Mouse (Mus musculus) frontal cortex, adult (tissue): ENCODE measurements around the gene Hint1.

ENCODE experiments used
- ATAC-seq: cut with Nextera tagmentation; 2 replicates; pipeline ENCODE4 v1.9.2; 2017; ENCODE audit warnings: mild to moderate bottlenecking, moderate library complexity, mixed read lengths; ENCODE audit not compliant: low TSS enrichment

Gene Hint1

DNA sequence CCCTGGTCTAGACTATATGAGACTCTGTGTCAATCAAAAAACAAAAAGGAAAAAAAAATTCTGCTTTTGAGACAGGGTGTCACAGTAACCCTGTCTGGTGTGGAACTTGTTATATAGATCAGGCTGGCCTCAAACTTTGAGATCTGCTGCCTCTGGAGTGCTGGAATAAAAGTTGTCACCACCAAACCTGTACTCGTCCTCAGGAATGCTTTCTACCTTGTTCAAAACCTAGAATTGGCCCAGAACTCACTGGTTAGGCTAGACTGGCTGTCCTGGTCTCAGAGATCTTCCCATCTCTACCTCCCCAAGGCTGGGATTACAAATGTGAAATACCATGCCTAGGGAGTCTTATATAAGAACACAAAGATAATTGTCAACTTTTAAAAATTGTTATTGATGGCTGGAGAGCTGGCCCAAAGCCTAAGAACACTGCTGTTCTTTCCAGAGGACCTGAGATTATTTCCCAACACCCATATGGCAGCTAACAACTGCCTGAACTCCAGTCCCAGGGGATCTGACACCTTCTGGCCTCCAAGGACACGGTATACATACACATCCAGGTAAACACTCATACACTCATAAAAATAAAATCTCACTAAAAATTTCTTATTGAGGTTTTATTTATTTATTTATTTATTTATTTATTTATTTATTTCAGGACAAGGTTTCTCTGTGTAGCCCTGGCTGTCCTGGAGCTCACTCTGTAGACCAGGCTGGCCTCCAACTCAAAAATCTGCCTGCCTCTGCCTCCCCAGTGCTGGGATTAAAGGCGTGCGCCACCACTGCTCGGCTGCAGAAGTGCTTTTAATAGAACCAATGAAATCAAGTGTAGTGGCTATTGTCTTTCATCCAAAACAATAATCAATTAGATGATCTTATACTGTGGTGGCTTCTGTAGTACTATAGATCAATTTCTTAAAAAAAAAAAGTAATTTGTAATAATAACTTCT is 4.4 kb upstream of the Hint1 start:
- ATAC-seq: no peak

DNA sequence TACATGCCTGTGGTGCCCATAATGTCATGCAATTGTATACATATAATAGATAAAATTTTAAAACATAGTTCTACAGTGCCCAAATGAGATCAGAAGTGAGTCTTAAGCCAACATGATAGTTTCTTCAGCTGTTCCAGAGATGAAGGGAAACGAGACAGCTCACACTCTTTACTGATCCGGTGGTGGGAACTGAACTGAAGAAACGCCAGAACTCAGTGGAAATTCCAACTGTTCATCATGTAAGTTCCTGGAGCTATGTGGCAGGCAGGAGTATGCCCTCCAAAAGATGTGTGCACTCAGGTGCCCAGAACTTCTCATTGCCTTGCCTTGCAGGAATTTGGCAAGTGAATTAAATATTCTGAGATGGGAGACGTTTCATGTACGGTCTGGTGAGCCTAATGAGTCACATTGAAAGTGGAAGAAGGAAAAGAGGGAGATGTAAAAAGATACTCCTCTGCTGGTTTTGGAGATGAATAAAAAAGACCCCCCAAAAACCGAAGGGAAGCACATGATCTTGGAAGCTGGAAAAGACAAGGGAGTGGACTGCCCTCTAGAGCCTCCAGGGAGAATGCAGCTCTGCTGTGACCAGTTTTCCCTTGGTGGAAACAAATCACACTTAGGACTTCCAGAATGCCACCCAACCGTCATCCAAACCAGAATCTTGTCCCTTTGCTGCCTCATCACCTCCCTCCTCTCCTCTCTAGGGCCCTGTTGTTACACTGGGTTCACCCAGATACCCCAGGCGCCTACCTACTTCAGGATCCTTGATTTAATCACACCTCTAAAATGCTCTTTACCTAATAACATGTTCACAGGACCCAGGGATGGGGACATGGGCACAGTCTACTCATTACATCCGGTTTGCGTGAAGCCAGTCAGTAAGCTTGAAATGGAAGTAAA is 3.3 kb upstream of the Hint1 start:
- ATAC-seq: no peak

DNA sequence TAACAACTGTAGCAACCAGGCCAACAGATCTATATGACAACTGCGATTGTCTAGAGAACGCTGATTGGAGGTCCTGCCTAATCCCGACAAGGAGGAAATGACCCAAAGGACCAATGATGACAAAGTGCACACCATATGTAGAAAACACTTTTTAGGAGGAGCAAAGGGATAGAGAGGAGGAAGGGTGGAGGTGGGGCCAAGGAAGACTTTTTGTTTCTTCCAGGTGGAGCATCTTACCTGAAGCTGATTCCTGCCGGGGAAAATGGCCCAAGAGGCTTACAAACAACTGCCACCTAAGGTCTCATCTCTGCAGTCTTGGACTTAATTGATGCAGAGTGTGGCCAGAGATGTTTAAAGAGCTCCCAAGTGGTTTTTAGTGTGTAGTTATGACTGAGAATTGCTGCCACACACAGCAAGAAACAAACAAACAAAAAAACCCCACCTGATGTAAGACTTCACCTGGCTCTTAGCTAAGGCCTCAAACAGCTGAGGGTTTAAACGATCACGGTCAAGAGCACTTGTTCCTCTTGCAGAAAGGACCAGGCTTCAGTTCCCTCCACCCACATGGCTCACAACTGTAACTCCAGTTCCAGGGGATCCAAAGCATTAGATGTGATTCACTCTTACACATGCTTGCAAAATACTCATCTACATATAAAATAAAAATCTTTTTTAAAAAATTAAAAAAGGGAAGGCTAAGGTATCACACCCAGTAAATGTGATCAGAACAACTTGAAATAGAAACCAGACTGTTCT is 675 bp upstream of the Hint1 start:
- ATAC-seq: no peak

DNA sequence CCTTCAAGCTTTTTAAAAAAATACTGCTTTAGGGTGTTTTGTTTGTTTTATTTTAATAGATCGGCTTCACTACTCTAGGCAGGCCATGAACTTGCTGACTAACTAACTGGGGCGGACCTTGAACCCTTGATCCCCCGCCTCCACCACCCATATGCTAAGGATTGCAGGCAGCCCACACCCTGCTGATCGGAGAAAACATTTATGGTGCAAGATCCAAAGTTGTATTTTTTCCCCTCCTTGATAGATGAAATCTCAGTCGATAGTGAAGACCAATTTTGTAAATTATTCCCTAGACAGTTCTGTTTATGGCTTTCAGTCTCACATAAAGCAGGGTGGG is 834 bp downstream of the Hint1 start:
- ATAC-seq: no peak

DNA sequence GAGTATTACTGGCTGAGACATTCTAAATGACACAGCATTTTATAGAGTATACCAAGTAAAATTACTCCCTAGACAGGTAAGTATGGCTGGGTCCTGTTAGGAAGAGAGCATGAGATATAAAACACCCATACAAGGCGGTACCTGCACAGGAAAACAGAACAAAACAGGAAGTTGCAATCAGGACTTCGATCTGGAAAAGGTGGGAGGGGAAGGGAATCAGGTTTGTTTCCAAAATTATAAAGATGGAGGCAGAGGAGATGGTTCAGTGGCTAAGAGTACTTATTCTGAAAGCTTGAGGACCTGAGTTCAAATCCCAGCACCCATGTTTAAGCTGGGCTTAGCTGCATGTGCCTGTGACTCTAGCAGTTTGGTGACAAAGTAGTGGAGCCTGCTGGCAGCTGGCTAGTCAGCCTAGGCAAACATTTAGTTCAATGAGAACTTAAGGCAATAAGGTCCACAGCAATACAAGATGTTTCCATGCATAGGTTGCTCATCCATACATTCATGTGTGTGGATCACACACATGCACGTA is 1.8 kb downstream of the Hint1 start:
- no peak for ATAC-seq

DNA sequence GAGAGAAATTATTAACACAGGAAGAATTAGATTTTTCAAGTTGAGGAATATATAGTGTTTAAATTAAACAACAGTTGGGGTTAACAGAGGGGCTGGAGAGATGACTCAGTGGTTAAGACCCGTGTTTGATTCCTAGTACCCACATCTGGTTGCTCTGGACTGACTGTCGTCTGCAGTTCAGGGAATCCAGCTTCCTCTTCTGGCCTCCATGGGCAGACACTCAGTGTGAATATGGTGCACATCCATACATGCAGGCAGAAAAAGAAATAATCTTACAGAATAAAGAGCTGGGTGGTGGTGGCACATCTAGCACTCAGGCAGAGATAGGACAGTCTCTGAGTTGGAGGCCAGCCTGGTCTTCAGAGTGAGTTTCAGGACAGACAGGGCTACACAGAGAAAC is 2.3 kb downstream of the Hint1 start:
- no peak for ATAC-seq

DNA sequence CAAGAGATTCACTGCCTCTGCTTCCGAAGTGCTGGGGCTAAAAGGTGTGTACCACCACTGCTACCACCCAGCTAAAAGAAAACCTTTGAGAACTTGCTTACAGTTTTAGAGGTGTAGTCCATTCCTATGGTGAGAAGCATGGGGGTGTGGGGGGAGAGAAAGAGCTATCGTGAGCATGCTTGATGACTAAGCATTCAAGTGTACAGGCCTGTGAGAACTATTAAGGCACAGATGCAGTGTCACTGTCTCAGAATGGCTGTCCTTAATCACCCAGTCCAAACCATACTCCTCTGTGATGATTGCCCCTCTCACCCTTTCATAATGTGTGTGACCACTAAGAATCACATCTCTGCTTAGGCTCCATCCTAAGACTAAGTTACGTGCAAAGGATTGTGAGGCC is 3.1 kb downstream of the Hint1 start:
- no peak for ATAC-seq

DNA sequence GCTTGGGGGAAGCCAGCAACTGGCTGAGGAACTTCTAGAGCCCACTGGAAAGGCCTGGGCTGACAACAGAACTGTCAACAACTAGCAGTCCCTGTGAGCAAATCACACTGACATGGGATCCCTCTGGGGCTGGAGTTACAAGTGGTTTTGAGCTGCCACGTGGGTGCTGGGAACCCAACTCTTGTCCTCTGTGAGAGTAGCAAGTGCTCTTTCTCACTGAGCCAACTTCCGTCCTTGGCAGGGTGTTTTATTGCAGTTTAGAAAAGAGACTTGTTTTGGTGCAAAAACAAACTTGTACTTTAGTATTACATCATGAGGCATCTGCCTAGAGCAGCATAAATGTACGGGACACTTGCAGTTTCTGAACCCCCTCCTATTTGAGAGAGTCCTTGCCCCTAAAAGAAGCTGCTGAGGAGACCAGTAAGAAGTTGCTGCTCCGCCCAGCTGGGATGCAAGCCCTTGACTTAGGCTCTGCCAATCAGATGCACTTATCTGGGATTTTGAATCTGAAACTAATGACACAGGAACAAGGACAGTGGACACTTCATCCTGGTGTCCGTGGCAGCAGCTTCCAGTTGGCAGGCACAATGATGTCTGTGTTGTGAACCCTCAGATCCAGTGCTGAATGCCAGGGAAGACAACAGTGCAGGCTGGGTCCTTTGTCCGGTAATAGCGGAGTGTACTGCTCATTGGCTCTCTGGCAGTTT is 5.8 kb downstream of the Hint1 start:
- ATAC-seq: 0 out of 2 replicates have a peak, but pooled peaks have one; percentile 35

DNA sequence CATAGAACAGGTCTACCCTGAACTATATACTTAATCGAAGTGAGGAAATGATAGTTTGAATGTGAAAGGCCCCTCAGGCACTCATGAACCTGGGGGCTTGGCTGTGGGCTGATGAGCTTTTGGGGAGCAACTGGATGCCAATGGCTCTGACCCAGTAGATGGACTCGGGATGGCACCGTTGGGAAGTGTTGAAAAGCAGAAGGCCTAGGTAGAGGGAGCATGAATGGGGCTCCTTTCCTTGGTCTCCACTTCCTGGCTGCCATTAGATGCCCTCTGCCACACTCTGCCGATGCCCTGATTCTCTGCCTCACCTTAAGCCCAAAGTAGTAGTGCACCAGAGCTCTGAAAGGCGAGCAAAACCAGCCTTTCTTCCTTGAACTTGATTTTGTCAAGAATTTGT is 9.8 kb downstream of the Hint1 start:
- no peak for ATAC-seq

DNA sequence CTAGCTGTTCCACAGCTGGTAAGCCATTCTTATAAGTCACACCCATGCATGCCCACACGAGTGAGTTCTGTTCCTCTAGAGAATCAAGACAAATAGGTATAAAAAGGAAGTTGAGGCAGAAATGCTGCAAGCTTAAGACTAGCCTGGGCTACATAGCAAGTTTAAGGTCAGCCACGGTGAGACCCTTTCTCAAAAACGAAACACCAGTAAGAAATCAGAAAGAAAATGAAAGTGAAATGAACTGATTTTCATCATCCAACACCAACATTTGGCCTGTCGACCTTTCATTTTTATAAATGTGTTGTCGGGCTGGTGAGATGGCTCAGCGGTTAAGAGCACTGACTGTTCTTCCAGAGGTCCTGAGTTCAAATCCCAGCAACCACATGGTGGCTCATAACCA is 12.7 kb downstream of the Hint1 start:
- ATAC-seq: no peak

DNA sequence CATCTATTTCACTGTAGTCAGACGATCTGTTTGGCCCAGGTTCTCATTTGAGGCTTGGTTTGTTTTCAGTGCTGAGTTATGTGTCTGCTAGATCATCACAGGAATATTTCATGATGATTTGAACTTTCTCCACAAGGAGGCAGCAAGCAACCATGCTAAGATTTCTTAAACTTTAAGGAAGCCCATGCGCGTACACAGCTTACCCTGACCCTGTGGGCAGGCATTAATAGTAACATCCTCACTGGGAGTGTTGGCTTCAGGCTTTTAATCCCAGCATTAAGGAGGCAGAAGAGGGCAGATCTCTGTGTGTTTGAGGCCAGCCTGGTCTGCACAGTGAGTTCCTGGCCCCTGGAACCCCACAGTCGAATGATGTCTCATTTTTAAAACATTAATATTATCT is 13.3 kb downstream of the Hint1 start:
- peak; percentile 80 for ATAC-seq

DNA sequence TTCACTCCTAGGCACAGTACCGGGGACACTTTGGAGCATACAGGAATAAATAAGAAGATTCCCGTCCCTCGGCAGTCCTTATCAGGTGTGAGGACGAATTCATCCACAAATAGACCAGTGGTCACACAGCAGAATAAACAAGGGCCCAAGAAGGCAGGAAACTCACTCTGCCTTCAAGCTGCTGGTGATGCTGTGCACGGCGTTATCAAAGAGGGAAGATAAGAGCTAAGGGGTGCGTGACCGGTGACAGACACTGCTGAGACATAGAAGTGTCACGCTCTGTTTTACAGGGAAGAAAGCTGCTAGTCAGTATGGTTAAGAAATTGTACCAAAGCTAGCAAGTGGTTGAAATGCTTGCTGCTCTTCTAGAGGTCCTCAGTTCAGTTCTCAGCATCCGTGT is 13.7 kb downstream of the Hint1 start:
- ATAC-seq: no peak

DNA sequence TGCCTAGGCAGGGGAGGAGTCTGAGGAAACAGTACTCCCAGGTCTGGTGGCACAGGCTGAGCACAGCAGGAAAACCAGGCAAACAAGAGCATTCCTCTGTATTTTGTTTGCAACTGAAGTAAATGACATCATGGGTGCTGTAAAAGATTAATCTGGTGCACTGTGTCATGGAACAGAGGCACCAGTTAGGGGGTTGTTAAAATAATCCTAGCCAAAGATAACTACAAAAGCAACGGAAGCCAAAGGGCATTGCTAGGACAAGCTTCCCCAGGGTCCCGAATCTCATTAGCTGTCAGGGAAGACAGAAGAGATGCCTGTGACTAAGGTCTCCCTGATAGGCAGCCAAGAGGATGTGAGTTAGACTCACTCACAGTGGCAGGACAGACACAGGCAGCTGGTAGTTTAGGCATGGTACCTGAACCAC is 14.9 kb downstream of the Hint1 start:
- no peak for ATAC-seq

DNA sequence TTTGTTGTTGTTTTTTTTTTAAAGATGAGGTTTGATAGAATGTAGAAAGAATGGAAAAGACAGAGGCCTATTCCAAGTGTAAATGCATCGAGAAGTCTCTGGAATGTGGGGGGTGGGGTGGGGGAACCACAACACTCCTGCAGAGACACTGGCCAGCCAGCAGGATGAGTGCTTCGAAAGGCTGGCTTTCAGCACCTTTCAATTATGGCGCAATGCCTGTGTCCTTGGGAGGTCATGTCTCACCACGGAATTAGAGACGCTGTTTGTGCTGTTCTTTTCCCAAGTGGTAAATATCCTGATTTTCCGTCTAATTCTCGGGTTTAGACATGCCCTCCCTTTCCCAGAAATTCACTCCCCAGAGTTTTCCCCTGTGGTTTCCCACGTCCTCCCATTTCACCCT is 16.5 kb downstream of the Hint1 start:
- no peak for ATAC-seq

DNA sequence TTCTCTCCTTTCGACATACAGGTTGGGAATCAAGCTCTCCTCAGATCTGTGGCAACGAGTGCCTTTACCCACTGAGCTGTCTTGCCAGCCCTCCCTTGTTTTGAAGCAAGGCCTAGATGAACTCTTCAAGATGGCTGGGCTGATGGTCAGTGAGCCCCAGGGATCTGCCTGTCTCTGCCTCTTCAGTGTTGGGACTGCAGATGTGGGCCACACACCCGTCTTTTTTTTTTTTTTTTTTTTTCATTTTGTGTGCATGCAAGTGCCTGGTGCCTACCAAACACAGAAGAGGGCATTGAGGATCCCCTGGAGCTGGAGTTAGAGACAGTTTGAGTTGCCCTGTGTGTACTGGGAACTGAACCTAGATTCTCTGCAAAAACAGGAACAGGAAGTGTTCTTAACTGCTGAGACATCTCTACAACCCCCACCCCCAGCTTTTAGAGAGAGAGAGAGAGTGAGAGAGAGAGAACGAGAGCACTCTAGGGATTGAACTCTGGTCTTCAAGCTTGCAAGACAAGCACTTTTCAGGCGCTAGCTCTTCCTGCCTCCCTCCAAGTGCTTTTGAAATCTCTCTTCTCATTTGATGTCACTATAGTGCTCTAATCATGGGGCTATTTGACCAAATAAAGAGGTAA is 18.1 kb downstream of the Hint1 start:
- ATAC-seq: no peak

DNA sequence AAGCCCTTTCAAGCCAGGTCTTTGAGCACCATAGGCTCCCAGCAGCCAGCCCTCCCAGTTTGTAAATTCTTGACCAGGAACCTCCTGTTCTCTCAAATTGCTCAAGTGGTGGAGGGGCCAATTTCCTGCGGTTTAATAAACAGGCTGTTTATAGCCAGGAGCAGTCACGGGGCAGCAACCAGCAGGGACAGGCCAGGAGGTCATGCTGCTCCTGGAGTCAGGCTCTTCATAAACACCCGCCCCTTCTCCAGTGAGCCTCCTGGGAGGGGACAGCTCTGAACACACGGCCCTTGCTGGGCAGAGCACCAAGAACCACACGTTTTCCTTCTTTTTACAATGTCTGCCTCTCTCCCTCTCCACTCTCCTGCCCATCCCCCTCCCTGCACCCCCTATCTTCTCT is 18.8 kb downstream of the Hint1 start:
- no peak for ATAC-seq

DNA sequence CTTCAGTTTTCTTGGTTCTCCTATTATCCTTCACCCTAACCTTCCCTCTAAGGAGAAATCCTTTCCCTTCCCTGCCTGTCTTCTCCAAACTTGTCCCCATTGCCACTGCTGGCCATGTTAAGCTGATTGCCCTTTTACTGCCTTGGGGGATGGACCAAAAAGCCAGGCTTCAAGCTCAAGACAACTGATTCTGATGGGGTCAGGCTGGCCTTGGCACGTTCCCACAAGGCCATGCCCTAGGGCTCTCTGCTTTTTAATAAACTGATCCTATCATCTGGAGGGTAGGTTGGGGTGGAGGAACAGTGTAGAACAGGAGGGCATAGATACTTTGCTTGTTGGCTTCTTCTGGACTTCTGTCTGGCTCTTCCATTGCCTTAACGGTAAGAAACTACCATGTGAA is 19.2 kb downstream of the Hint1 start:
- no peak for ATAC-seq

DNA sequence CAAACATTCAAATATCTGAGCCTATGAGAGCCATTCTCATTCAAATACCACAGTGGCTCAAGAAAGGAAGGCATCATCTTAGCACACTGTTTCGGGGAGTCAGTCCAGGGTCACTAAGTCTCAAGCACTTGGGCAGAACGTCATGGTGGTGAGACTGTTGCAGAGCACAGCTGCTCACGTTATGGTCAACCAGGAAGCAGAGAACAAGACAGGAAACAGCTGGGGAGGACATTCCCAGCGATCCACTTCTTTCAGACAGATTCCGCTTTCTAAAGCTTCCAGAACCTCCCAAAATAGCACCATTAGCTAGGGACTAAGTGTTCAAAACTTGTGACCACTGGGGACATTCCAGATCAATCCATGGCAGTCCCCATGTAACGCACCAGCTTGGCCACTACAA is 21.7 kb downstream of the Hint1 start:
- no peak for ATAC-seq

DNA sequence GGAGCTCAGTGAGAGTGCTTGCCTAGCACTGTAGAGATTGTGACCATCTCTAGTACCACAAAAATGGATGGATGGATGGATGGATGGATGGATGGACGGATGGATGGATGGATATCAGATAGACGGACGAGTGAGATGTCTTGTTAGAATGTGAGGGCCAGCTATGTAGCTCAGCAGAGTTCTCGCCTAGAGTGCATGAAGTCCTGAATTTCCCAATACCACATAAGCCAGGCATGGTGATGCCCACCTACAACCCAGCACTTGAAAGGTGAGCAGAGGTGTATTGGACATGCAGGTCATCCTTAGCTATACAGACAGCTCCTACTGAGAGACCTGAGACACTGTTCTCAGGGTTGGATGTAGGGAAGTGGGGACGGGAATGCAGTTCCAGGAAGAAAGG is 25.2 kb downstream of the Hint1 start:
- ATAC-seq: no peak

DNA sequence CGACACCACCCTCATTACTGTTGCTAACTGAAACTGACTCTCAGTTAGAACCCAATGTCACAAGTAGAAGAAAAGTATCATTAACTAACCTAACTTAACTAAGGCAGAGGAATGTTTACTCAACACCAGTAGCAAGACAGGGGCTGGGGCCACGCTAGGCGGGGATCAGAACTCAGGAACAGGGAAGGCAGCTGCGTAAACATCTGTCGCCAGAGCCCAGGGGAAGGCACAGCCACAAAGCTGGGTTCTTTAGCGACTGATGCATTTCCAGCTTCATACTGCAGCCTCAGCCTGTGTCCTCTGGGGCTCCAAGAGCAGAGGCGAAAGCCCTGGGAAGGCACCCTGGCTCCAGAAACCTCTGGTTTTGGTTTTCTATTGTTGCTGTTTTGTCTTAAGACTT is 25.9 kb downstream of the Hint1 start:
- no peak for ATAC-seq

DNA sequence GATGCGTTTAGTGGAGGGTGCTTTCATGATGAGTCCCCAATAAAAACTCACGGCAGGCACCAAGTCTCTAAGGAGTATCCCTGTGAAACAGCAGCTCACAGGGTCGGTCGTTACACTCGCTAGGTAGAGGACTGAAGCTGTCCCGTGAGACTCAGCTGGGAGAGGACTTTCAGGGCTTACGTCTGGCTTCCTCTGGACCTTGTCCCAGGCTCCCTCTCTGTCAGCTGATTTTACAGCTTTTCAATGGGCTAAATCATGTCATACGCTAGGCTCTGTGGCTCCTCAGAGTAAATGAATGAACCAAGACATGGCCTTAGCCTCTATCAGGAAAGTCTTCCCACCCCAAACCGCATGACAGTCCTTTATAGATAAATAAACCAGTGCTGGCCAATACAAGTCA is 28.4 kb downstream of the Hint1 start:
- no peak for ATAC-seq
